Mouse (Mus musculus) mature B cell (primary cell): ENCODE measurements around the gene Defb42.

ENCODE experiments used
- in situ Hi-C: fragments of 300-500 bp; cut with MboI; formaldehyde crosslinking; loops from 2 replicates; pipeline ENCODE4 v1.14.3; 2019

Defb42 gene

DNA sequence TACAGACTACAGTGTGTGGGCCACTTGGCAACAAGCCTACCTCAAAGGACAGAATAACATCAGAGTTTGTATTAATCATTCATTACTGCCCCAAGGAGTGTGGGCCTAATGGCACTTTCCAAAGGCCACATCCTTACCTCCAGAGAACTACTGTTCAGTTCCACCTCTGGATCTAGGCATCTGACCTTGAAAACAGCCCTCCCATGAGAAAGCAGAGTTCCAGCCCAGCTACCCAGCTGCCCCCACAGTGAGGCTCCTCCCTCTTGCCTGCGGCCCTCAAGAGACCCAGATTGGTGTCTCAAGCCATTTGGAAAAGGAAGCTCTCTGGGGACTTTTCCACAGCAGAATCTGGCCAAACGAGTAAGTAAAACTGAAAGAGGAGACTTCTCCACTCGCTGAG, at the start of gene Defb42:
Gene Defb42 (plus strand): TSS at position 301 of the 400 bp plus-strand sequence.
- in situ Hi-C loops = no loop called here

DNA sequence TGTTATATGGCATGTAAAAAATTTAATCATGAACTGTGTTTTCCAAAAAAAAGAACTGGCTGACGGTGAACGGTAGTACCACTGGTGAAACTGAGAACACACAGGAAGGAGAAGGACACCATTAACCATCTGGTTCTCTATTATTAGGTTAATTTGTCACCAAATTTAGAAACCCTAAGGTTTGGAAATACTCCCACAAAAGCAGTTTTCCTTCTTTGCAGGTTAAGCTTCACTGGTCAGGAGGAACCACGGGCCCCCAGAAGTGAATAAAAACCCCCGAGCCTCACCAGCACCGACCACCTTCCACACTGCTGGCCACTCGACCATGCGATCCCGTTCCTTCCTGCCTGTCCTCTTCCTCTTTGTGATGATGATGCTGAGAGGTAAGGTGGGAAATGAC, 49.0 kb upstream of the Defb42 start, which contains the start of gene Defb47:
Gene Defb47 (plus strand): TSS at position 301 of the 400 bp plus-strand sequence.
- in situ Hi-C loops = no loop called here

DNA sequence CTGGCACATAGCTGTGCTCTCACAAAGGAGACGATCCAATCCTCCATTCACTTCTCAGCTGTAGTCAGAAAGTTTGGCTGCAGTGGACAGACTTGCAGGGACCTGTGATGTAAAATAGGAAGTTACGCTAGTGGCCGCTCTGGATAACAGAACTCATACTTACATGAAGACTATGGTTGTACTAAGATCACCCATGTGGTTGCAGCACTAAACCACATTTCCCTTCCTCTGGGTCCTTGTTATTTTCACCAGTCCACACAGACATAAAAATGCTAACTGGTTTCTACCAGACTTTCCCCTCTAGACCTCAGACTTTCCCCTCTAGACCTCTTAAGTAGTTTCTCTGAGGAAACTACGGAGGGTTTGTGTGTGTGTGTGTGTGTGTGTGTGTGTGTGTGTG, 47.8 kb upstream of the Defb42 start:
- in situ Hi-C loops = no loop called here

- in situ Hi-C loops = no loop called here
Observed at GRCm38 (mm10) chr14:63002588-63002987, 44.2 kb upstream of the Defb42 start.

DNA sequence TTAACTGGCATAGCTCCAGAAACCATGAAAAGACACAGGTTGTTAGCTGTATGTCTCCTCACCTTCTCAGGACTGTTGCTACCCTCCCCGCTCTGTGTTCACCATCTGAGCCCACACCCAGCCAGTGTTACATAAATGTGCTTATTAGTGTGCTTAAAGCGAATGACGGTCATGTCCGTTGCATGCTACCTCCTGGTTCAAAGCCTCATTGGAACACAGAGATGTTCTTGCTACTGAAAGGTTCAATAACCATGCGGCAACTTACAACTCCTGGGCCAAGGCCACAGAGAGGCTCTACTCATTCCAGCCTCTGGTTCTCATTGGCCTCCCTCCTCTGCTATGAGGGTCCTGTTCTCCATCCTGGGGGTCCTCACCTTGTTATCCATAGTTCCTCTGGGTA, 35.3 kb upstream of the Defb42 start, which contains the start of gene Defb43:
Gene Defb43 (plus strand): TSS at position 301 of the 400 bp plus-strand sequence.
- in situ Hi-C loops = no loop called here

DNA sequence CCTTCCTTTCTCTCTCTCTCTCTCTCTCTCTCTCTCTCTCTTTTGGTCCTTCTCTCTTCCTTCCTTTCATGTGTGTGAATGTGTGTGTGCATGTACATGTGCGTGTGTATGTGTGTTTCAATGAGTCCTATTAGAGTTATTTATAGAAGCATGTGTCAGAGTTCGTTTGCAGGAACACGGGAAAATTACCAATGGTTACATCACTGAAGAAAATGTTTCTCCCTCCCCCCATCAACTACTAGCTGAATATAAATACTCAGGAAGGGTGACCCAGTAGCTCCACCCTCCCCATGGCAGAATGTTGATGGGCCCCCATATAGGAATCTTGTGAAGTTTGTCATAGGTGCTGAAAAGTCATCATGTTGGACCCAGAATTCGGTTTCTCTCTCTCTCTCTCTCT, 33.7 kb upstream of the Defb42 start:
- in situ Hi-C loops = no loop called here

DNA sequence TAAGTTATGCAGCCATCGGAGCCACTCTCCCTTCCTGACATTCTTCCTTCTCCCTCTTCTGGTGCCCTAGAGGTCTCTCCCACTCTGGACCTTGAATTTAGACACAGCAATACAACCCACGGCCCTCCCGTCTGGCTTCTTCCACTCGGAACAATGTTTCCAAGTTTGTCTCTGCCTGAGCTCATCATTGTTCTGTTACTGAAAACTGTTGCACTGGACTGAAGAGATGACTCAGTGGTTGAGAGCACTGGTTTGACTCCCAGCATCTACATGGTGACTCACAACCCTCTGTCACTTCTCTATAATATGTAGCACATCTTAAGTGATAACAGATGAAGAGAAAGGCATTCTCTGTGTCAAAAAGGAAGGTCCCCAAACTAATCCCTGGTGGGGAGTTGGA, 32.1 kb upstream of the Defb42 start:
- in situ Hi-C loops = no loop called here

GRCm38 (mm10) chr14:63020524-63021156, 26.2 kb upstream of the Defb42 start:
- in situ Hi-C loops = no loop called here

DNA sequence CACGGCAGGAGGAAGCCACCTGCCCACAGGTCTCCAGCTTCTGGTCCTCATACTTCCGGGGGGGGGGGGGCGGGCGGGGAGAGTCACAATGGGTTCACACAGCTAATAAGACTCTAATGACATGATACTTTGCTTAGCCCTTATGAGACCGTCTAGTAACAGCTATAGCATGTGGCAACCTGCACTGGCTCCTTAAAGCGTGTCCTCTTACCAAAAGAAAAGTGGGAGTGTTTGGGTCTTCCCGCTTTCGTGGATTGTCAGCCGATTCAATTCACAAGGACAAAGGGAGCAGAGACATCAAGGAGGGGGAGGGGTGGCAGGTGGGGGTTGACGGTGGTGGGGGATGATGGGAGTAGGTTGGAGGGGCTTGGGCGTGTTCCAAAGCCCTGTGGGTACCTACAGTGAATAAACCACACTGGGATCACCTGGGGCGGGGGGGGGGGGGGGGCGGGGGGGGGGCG, 3.1 kb downstream of the Defb42 start, which contains the start of gene Defb30:
Gene Defb30 (minus strand): TSS at position 51 of the 461 bp plus-strand sequence.
- in situ Hi-C loops = no loop called here

- in situ Hi-C loops = no loop called here
Observed at GRCm38 (mm10) chr14:63050769-63051168, 4.0 kb downstream of the Defb42 start.

GRCm38 (mm10) chr14:63054729-63055128, 7.9 kb downstream of the Defb42 start:
- in situ Hi-C loops = no loop called here

- in situ Hi-C loops = no loop called here
Observed at GRCm38 (mm10) chr14:63060361-63060760, 13.6 kb downstream of the Defb42 start.

- in situ Hi-C loops = no loop called here
Observed at GRCm38 (mm10) chr14:63062184-63062583, 15.4 kb downstream of the Defb42 start.

DNA sequence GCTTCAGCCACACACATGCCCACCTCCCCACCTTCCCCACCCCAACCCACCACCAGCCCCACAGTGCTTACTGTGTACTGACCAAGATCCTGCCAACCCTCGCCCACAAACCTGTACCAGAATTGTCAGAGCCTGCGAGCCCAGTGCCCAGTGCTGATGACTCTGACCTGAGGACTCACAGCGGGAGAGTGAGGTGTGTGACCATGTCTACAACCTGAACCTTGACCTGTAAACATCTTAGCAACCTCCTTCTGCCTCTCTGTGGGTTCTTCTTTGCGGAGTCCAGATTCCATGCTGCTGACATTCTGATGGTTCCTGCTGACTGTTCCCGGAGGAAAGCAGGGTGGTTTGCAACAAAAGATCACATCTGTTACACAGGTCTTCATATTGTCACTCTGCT, 18.6 kb downstream of the Defb42 start:
- in situ Hi-C loops = loop anchor here (5.0 kb wide), 1 partner anchor 132 kb away; no protein-coding TSS in a partner anchor

GRCm38 (mm10) chr14:63066630-63067310, 20.0 kb downstream of the Defb42 start:
- in situ Hi-C loops = loop anchor here (5.0 kb wide), 1 partner anchor 131 kb away; no protein-coding TSS in a partner anchor

DNA sequence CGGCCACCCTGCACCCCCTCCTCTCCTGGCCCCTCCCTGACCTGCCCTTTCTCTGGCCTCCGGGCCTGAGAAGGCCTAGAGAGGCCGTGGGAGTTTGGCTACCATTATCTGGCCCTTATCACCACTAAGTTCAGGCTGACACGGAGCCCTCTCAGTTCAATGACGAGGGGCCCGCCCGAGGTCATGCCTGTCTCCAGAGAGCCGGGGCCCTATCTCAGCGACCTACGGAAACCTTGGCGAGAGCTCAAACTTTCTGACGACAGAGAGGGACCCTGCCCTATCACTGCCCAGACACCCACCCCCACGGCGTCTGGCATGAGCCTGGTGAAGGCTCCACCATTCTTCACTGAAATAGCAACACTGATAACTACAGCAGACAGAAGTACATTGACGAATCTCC, 20.9 kb downstream of the Defb42 start:
- in situ Hi-C loops = loop anchor here (5.0 kb wide), 1 partner anchor 130 kb away; no protein-coding TSS in a partner anchor
